Mouse (Mus musculus) thymus, postnatal 10 days (tissue): ENCODE measurements around the gene Mtus2.
"Not testable (repeated sequence)": the region's sequence is repeated elsewhere in the genome, so short reads cannot be mapped to it uniquely, and the experiment has no call there.

Source experiments
- DNase-seq, 2 experiments: peaks; one replicate each; pipeline ENCODE4 v3.0.0; 2021; ENCODE audit warnings: low spot score in 2 of 2

Mtus2 gene

GRCm38 (mm10) chr5:147956821-147957564 lies at the start of gene Mtus2:
Mtus2 (plus strand) TSS chr5:147957320.
- peak; percentile 12 to 71 for DNase-seq

GRCm38 (mm10) chr5:147907851-147908250 lies 49.3 kb upstream of the Mtus2 start:
- DNase-seq, result no peak

DNA sequence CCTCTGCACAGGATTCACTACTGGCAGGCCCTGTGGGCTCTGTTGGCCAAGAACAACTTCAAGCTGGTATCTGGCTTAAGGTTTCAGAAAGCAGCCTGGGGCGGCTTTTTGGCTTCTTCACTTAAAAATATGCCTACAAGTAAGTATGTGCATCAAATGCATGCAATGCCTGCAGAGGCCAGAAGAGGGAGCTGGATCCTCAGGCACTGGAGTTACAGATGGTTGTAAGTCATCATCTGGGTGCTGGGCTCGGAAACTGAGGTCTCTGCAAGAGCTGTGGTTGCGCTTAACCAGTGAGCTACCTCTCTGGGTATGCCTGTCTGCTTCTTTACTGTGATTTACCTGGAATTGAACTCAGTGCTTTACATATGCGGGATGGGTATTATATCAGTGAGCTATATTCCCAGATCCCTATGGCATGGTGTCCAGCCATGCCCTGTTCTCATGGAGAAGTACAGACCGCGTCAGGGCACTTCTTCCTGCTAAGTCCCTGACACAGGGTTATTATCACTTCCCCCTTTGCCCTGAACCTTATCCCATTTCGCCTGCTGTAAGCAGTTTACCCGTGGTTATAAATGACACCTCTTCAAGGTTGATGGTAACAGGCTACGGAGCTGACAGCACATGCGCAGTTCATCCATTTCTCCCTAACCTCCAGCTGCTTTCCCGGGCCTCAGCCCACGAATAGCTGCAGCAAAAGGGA lies 46.2 kb upstream of the Mtus2 start:
- DNase-seq, result no peak

GRCm38 (mm10) chr5:147911744-147912143 lies 45.4 kb upstream of the Mtus2 start:
- no peak for DNase-seq

GRCm38 (mm10) chr5:147913241-147913842 lies 43.8 kb upstream of the Mtus2 start:
- DNase-seq, result no peak

- no peak for DNase-seq
Measured at GRCm38 (mm10) chr5:147915038-147915566, 42.0 kb upstream of the Mtus2 start.

DNA sequence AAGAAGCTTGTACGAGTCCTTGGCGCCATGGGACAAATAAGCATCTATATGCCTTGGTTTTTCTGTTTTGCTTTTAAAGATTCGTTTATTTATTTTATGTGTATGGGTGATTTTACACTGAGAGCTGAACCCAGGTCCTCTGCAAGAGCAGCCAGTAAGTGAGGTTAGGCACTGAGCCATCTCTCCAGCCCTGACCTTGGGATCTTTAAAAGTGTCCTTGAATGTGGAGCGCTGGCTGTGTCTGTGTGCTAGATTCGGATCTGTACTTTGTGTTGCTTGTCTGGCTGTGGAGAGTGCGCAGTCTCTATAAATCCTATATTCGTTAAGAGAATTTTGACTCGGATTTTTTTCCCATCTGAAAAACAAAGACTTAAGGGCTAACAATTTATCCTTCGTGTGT lies 40.9 kb upstream of the Mtus2 start:
- no peak for DNase-seq

- DNase-seq, result no peak
Measured at GRCm38 (mm10) chr5:147918044-147918846, 38.9 kb upstream of the Mtus2 start.

- no peak for DNase-seq
Measured at GRCm38 (mm10) chr5:147924621-147925020, 32.5 kb upstream of the Mtus2 start.

DNA sequence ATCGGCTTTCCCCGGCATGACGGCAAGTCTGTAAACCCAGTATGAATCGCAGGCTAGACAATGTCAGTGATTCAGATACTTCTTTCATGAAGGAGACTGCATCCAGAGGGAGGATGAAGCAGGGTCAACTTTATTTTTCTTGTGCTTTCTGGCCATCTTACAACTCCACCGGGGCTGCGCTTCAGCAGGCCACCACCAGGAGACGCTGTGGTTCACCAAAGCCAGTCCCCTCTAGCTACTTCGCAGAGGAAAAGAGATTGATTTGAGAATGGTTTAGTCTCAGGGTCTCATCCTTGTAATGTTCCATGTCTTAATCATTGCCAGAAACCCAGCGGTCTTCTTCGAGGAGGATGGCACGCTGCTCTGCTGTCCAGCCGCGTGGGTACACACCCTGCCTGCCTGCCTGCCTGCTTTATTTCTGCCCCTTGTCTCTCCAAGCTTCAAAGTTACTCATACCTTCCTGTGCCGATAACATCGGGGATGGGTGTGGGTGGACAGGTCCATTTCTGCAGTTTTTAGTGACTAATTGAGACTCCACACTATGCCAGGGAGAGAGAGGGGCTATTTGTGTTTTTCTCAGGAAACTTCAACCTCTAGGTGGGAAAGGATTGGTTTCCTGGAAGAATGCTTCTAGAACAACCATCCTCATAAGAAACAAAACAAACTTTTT lies 31.1 kb upstream of the Mtus2 start:
- peak in 1 of 2 experiments; percentile 13 for DNase-seq

DNA sequence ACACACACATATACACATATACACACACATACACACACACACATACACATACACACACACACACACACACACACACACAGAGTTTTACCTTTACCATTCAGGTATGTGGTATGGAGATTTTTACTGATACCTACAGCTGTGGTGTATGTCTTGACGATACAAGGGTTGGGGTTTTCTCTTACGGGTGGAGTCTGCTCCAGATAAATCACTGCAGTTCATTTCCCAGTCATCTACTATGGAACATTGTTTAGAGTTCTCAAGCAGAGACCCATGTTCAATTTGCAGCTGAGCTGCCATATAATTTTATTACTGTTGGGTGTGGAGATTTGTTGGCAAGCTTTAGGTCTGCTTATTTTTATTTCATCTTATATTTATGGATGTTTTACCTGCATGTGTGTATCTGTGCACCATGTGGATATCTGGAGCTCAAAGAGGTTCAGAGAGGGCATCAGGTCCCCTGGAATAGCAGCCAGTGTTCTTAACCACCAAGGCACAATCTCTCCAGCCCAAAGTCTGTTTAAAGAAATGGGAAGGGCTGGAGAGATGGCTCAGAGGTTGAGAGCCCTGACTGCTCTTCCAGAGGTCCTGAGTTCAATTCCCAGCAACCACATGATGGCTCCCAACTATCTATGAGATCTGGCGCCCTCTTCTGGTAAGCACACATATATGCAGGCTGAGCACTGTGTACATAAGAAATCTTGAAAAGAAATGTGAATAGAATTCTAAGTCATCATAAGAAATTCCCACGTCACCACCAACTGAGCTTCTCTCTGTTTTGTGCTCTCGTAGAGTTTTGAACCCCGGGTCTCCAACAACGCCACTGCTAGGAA lies 28.2 kb upstream of the Mtus2 start:
- DNase-seq, result no peak

DNA sequence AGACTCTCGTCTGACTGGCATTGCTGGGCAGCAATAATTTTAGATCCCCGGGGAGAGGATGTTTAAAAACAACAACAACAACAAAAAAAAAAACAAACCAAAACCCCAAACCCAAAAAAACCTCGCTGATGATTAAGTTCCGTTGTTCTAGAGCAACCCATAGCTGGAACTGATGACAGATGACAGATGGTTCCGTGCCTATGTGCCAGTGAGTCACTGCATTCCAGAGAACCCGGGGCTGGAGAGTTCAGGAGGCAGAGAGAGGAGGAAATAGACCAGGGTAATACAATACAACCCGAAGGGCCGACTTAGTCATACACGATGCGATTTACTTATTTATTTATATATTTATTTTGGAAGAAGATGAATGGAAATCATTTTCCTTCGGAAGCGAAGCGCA lies 22.0 kb upstream of the Mtus2 start:
- DNase-seq, result no peak

GRCm38 (mm10) chr5:147939226-147939625 lies 17.9 kb upstream of the Mtus2 start:
- DNase-seq, result no peak

- DNase-seq, result no peak
Measured at GRCm38 (mm10) chr5:147945000-147945666, 12.0 kb upstream of the Mtus2 start.

- DNase-seq, result no peak
Measured at GRCm38 (mm10) chr5:147949881-147950280, 7.2 kb upstream of the Mtus2 start.

GRCm38 (mm10) chr5:147951751-147952150 lies 5.4 kb upstream of the Mtus2 start:
- no peak for DNase-seq

GRCm38 (mm10) chr5:147953181-147953580 lies 3.9 kb upstream of the Mtus2 start:
- not testable (repeated sequence) for DNase-seq

GRCm38 (mm10) chr5:147955671-147956070 lies 1.4 kb upstream of the Mtus2 start:
- no peak for DNase-seq

DNA sequence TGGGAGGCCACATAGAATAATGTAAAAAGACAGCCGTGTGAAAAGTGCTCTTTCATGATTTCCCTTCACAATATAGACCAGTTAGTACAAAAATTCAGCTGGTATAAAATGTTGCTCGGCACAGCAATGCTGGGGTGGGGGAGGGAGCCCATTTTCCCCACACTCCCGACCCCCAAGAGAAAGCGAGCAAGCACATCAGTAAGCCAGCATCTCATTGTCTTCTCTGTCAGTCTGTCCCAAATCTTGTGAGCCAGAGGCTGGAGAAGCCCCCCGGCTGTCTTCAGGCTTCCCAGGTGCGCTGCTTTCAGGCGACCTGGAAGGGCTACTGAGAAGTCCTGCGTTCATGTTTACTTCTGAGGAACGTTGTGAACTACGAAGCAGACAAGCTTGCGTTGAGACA lies 699 bp upstream of the Mtus2 start:
- no peak for DNase-seq
